Mouse (Mus musculus) embryonic facial prominence, embryonic 10.5 days (tissue): Measurements from ENCODE around the gene Brd3. TPM values are rescaled to one million over a fixed set of nuclear protein-coding genes. Genes with fewer than 3 reads are reported as not detected.

Experiments
- DNase-seq: peaks from one replicate; pipeline ENCODE4 v3.0.0-alpha.2; 2017; ENCODE audit warnings: low spot score
- H3K27ac ChIP-seq: fragments of 300-500 bp; sonication (generic); replicated peaks from 2 replicates; pipeline ENCODE4 v1.5.1; 2016; ENCODE audit warnings: mild to moderate bottlenecking
- H3K27me3 ChIP-seq: fragments of 300-500 bp; sonication (generic); replicated peaks from 2 replicates; pipeline ENCODE4 v1.6.1; 2016; ENCODE audit warnings: low read depth, mild to moderate bottlenecking; ENCODE audit not compliant: poor library complexity, severe bottlenecking
- H3K36me3 ChIP-seq: fragments of 300-500 bp; sonication (generic); replicated peaks from 2 replicates; pipeline ENCODE4 v1.6.1; 2016; ENCODE audit warnings: mild to moderate bottlenecking, moderate library complexity
- H3K4me1 ChIP-seq: fragments of 300-500 bp; sonication (generic); 2 replicates; pipeline ENCODE4 v1.6.1; 2016
- H3K4me3 ChIP-seq: fragments of 300-500 bp; sonication (generic); 2 replicates; pipeline ENCODE4 v1.5.1; 2016; ENCODE audit warnings: mild to moderate bottlenecking, moderate library complexity
- H3K9me3 ChIP-seq: fragments of 300-500 bp; sonication (generic); 2 replicates; pipeline ENCODE4 v1.6.1; 2016; ENCODE audit warnings: mild to moderate bottlenecking
- WGBS: fragments of 180-500 bp; shearing (Covaris S2); methylation state at CpG from one replicate; pipeline ENCODE4 v1.1.7; 2016; 5-methylcytosine and 5-hydroxymethylcytosine counted together
- microRNA-seq: library from miRNA; unstranded; fragments of <30 nt; microRNA quantifications from one replicate; pipeline ENCODE4, GENCODE M21; 2017
- polyA plus RNA-seq: library from polyadenylated mRNA; unstranded; fragments of >200 nt; fragmentation: Nextera tagmentation; extraction: Ambion mirVana; gene quantifications from 2 replicates; pipeline ENCODE4 v1.2.1, GENCODE M21; 2016

Brd3 gene
- polyA plus RNA-seq, 1 experiment from 2014 or later = 189 TPM

GRCm38 (mm10) chr2:27400083-27400482, 107.4 kb downstream of the Brd3 start:
- H3K27me3 ChIP-seq = no peaks in the 10 kb centered on the region
- no peak overlapping the region for H3K27ac ChIP-seq
- peaks cover 9% of the 10 kb centered on the region for H3K9me3 ChIP-seq
- peaks cover 17% of the 10 kb centered on the region for H3K36me3 ChIP-seq
- no peak for DNase-seq
- H3K4me3 ChIP-seq = no peak overlapping the region
- 98% methylated on average over 2 of the region's 2 CpGs for WGBS
- H3K4me1 ChIP-seq = peaks cover 49% of the 10 kb centered on the region

GRCm38 (mm10) chr2:27396656-27397440, 110.6 kb downstream of the Brd3 start:
- Histone ChIP-seq H3K36me3 (peaks cover 17% of the 10 kb centered on the region), H3K9me3 (peaks cover 9% of the 10 kb centered on the region), H3K27ac (no peak overlapping the region), H3K27me3 (no peaks in the 10 kb centered on the region), H3K4me3 (no peak overlapping the region), H3K4me1 (peaks cover 62% of the 10 kb centered on the region)
- 60% methylated on average over 17 of the region's 17 CpGs for WGBS
- DNase-seq = no peak

Small RNA genes within 50 kb of the gene (microRNA-seq; reads per million reads assigned to microRNA genes)
- 1.2 reads per million for gene Gm24049
- not detected for gene Mir7578

Other genes with a start within 250 kb of the Brd3 start
- gene Vav2, start 80.6 kb downstream of the Brd3 start, polyA plus RNA-seq = 10.3 and 11.3 TPM in 2 replicates
- 8.8 and 8.9 TPM in 2 replicates for gene Brd3os, start 65.3 kb downstream of the Brd3 start, polyA plus RNA-seq
- gene Wdr5, start 7.5 kb upstream of the Brd3 start, polyA plus RNA-seq = 81.5 and 86.2 TPM in 2 replicates
- gene Rxra, start 168.8 kb upstream of the Brd3 start, polyA plus RNA-seq = 8.8 and 9.3 TPM in 2 replicates